Mouse (Mus musculus) lung, postnatal 14 days (tissue): ENCODE measurements around the gene Gbf1.
"Not testable (repeated sequence)": the region's sequence is repeated elsewhere in the genome, so short reads cannot be mapped to it uniquely, and the experiment has no call there.

Experiments used
- DNase-seq: peaks from one replicate; pipeline ENCODE4 v3.0.0; 2021

Gene Gbf1

DNA sequence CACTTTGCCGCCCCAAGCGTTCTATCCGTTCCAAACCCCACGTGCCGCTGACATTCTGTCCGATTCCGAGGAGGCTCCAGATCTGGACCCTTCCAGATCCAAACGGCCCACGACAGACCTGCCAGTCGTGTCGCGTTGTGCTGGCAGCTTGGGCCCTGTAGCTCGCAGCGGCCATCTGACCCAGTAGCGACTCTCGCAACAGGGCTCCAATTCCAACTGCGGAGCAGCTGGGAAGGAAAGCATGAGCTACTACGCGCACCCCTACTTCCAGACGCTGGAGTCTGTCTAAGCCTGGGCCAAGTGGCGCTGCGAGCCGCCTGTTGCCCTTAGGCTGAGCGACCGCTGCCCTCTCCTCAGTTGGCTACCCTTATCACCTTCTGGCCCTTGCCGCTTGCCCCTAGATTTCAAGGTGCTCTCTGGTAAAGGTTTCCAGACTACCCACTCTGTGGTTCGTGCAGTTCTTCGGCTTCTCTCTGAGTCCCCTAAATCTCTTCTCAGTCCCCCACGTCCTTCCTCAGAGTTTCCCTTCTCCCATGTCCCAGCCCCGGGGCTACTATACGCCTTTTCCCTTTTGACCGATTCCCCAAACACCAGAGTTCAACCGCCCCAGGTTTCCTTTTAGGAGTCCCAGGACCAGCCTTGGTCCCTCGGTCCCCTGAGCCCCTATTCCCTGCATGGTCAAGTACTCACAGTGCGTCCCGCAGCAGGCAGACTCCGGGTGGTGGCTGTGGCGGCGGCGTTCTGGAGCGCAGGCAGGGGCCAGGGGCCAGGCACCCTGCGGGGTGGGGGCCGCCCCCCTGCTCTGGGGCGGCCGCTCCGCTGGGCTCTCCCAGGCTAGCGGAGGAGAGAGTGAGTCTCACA is 4.6 kb upstream of the Gbf1 start, which contains the start of gene Pitx3:
TSS of gene Pitx3 (minus strand) at position 816 of the 861 bp plus-strand sequence.
- peak; percentile 18 for DNase-seq

- DNase-seq, result peak; percentile 83
Measured at GRCm38 (mm10) chr19:46148372-46148760, 3.9 kb upstream of the Gbf1 start.

DNA sequence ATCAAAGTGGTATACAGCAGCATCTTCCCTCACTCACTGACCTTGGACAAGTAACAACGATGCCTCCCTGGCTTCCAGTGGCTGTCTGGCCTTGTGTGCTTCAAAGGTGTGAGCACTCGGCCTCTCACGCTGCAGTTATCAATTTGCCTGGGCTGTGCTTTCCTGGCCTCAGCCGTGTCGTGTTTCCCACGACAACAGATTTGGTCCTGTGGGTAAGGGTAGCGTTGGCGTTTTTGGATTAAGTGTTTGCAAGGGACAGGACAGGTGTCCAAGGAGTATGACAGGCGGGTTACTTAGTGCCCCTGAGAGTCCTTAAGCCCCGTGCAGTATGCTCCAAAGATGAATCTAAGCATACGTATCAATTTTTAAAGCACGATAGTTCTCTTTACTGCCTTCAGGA is 3.2 kb upstream of the Gbf1 start:
- DNase-seq, result no peak

DNA sequence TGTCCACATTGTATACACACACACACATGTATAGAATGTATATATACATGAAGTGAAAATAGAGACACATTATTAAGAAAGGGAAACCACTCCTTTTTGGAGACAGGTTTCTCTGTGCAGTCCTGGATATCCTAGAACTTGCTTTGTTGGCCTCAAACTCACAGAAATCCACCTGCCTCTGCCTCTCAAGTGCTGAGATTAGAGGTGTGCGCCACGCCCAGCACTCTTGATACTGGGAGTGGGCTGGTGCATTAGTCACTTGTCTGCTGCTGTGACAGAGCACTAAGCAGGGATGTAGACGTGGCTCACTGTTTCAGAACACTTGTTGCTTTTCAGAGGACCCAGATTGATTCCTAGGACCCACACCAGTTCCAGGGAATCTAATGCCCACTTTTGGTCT is 13.6 kb downstream of the Gbf1 start:
- no peak for DNase-seq

DNA sequence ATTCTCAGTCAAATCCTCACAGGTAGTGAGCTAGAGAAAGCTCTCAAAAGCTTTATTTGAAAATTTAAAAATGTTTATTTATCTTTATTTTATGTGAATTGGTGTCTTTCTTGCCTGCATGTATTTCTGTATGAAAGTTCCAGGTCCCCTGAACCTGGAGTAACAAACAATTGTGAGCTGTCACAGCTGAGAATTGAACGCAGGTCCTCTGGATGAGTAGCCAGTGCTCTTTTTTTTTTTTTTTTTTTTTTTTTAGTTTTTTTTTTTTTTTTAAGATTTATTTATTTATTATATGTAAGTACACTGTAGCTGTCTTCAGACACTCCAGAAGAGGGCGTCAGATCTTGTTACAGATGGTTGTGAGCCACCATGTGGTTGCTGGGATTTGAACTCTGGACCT is 14.9 kb downstream of the Gbf1 start:
- DNase-seq, result not testable (repeated sequence)

DNA sequence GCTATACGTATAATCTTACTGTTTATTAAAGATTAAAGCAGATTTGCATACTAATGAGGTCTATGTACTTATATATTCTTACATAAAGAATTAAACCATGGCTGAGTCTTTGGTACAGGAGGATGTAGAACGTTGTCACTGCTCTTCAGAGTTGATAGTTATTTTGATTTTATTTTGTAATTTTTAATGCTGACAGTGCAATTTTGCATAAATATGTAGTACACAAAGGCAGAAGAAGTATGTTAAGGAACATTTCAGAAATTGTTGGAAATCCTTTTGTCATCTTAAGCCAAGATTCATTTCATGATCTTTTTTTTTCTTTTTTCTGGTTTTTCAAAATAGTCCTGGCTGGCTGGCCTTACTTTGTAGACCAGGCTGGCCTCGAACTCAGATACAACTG is 17.1 kb downstream of the Gbf1 start:
- DNase-seq, result no peak

DNA sequence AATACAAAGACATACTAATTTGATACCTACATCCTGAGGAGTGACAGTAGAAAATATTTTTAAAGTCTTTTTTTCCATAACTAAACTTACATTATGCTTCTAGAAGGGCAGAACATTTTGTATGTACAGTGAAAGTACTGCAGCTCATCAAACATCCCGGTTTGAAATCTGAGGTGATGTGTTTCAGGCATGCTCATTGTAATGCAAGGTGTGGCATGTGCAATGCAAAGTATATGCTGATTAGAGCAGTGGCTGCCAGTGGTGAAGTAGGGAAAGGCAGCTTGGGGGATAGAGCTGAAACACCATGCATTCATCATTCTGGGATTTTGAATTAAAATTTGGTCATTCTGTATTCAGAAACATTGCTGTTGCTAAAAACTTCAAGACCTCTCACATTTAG is 17.6 kb downstream of the Gbf1 start:
- DNase-seq, result no peak

DNA sequence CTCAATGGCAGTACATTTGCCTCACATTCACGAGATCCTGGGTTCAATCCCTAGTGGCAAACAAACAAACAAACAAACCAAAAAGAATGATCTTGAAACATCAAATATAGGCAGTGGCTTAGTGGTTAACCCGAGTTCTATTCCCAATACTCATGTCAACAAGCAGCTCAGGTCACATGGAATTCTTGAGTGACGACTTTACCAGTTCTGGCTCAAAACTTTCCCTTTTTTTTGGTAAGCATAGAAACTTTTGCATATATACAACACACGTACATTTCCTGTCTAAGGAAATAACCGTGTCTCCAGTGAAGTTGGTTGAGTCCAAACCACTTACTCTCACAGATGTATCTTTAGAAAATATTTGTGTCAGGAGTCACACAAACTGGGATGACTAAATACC is 20.2 kb downstream of the Gbf1 start:
- no peak for DNase-seq

DNA sequence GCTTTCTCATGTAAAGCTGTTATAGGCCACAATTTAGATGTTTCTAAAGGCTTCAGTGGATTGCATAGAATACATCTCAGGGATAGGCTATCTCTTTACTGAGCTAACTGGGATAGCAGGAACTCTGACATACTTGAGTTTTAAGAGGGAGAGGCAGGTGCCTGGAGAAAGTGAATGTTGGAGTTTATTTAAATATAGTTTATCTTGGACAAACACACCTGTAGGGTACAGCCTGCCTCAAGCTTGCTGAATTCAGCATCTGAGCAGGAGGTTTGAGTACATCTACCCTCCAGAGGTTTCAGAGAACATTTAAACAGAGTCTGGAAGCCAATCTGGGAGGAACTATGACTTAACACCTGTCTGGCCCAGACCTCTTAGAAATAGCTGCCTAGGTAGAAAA is 22.9 kb downstream of the Gbf1 start:
- DNase-seq, result no peak

- DNase-seq, result no peak
Measured at GRCm38 (mm10) chr19:46177046-46177445, 24.7 kb downstream of the Gbf1 start.

- no peak for DNase-seq
Measured at GRCm38 (mm10) chr19:46180274-46180673, 28.0 kb downstream of the Gbf1 start.

GRCm38 (mm10) chr19:46182241-46182640 is 29.9 kb downstream of the Gbf1 start:
- no peak for DNase-seq

DNA sequence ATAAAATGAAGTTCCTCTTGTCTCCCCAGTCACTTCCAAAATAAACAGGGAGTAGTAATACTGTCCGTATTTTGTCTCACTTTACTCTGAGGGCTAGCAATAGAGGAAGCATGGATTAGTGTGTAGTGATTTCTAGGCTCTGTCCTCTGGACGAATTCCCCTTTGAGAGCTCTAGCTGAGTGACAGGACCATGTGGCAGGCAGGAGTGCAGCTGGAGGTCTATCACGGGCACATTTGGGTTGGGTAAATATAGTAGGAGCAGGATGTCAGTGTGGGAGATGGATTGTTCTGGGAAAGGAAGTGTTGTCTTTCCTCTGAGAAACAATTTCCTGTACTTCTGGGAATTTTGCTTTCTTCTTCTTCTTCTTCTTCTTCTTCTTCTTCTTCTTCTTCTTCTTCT is 34.3 kb downstream of the Gbf1 start:
- peak; percentile 17 for DNase-seq

GRCm38 (mm10) chr19:46187203-46187602 is 34.9 kb downstream of the Gbf1 start:
- no peak for DNase-seq

DNA sequence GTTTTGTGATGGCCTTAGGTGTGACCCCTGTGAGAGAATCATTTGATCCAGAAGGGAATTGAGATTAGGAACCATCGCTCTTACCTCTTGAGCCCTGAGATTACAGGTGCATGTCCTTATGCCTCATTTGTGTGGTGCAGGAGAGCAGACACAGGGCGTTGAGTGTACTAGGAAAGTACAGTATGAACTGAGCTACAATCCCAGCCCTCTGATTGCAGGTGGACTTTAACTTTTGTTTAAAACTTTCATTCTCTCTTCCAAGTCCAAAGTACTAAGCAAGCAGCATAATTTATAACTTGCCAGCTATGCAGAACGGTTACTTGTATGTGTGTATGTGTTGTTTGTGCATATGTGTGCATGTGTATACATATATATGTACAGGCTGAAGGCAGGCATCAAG is 46.0 kb downstream of the Gbf1 start:
- no peak for DNase-seq

- no peak for DNase-seq
Measured at GRCm38 (mm10) chr19:46198891-46199290, 46.6 kb downstream of the Gbf1 start.

DNA sequence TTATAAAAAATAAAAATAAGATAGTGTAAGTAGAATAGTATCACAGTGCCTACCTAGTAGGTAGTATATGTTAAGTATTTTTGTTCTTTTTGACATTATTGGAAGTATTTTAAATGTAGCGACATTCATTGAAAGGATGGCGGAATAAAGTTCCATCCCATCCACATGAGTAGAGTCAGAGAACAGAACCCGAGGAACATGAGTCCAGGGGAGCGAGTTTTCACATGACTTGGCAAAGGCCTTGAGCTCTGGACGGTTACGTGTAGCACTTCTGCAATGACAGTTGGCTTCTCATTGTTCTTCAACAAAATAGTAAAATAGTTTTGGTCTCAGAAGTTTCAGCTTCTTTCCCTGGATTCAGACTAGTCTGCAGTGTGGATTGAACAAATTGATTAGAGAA is 51.9 kb downstream of the Gbf1 start:
- DNase-seq, result no peak

DNA sequence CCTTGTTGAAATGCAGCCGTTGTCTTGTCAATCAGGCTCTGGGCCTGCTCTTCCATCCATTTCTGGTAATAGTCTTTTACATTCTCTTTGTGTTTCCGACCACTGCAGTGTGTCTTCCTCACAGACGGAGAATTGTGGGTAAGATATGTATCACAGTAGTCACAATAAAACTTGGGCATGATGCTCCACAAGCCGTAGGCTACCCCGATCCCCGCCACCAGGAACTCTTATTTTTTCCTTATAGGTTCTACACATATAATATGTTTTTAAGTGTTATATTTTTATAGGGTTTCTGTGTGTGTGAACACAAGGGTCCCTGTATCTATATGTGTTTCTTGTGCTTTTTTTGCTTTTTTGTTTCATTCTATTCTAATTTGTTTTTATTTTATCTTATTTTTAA is 53.4 kb downstream of the Gbf1 start:
- no peak for DNase-seq

DNA sequence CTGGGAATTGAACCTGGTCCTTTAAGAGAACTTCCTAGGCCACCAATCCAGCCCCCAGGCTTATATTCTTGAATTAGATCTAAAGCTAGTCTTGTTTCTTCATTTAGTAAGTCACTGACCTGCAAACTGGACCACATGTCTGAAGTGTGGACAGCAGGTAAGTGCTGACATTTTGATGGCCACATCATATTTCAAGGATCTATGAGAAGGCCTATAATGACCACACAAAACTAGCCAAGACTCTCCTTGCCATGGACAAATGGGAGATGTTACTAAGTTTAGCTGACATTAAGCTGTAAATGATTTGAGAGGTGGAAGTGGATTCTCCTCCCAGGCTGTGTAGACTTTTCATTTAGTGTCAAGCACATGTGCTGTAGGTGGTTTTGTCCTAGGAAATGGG is 58.6 kb downstream of the Gbf1 start:
- no peak for DNase-seq

GRCm38 (mm10) chr19:46214541-46214940 is 62.2 kb downstream of the Gbf1 start:
- no peak for DNase-seq

DNA sequence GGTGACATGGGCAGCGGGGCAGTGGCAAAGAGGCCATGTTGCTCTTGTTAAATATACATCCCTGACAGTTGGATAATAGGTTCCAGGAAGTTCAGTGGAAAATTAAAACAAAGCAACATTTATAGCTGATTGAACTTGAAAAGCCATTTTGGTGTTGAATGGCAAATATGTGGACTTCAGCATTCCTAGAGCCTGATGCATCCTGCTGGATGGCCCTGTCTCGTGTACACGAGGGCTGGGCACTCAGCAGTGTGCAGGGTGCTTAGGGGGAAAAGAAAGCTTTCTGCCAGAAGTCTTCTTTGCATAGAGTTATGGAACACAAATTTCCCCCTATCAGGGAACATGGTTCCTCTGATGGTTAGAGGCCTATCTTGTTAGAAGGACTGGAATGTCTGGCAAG is 63.1 kb downstream of the Gbf1 start:
- DNase-seq, result no peak

GRCm38 (mm10) chr19:46216716-46217115 is 64.4 kb downstream of the Gbf1 start:
- DNase-seq, result no peak

DNA sequence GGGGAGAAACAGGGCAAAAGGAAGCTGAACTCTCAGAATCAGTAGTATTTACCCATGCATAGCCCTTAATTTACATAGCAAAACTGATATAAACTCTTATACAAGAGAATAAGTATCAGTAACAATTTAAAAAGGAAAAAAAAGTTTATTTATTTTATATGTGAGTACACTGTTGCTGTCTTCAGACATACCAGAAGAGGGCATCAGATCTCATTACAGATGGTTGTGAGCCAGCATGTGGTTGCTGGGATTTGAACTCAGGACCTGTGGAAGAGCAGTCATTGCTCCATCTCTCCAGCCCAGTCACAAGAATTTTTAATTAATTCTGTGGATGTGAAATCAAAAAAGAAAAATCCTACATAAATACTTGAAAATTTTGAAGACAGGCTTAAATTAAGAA is 65.0 kb downstream of the Gbf1 start:
- not testable (repeated sequence) for DNase-seq

- no peak for DNase-seq
Measured at GRCm38 (mm10) chr19:46220116-46220515, 67.8 kb downstream of the Gbf1 start.

DNA sequence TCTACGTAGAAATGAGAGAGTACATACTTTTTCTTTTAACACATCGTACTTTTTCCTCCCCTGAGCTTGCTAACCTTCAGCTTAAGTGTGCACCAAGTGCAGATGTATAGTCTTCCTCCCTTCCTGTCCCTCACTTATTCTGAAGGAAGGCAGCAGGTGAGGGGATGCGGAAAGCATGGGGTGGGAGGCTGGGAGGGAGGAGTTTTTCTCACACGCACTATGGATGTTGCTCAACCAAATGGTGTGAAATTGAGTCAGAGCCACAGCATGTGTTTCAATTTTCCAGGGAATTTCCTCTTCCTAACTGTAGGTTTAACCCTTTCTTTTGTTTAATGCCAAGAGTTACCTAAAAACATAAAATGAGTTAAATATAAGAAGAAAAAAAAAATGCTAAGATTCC is 70.8 kb downstream of the Gbf1 start:
- no peak for DNase-seq
